Mouse (Mus musculus) effector memory CD4-positive, alpha-beta T cell, adult 7 months (primary cell): Measurements from ENCODE around the gene Adamts14. TPM values are rescaled to one million over a fixed set of nuclear protein-coding genes. Genes with fewer than 3 reads are reported as not detected.

Experiments
- polyA plus RNA-seq: library from polyadenylated mRNA; unstranded; fragments of 100-300 nt; shearing (Covaris generic); gene quantifications from one replicate; pipeline ENCODE4 v1.2.1, GENCODE M21; 2017

The Adamts14 gene
- polyA plus RNA-seq, result 0.40 TPM

GRCm38 (mm10) chr10:61273081-61273843 lies at the start of gene Adamts14:
Gene Adamts14 (minus strand): TSS chr10:61273438.

GRCm38 (mm10) chr10:61297477-61297876 lies 24.2 kb upstream of the Adamts14 start, which contains the start of gene Prf1:
Gene Prf1 (plus strand): TSS chr10:61297833.

DNA sequence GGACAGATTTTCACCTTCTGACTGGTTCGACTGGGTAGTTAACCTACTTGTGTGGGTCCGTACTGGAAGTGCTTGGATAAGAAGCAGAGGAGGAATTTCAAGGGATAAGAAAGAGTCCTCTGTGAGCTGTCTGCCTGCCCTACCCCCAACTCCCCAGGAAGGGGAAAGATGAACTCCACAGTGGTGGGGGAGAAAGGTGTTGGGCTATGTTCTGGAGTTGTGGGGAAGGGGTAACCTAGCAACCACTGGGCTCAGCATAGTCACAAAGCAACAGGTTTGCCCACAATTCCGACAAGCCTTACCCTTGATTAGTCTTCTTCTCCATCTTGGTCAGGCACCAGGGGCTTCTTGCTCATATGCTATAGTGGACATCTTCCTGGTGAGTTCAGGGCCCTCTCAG lies 101.6 kb downstream of the Adamts14 start, which contains the start of gene Tbata:
TSS of gene Tbata (plus strand) at position 301 of the 400 bp plus-strand sequence.

GRCm38 (mm10) chr10:61147157-61148040 lies 125.8 kb downstream of the Adamts14 start, which contains the start of gene Sgpl1:
Gene Sgpl1 (minus strand): TSS chr10:61147703.

Other genes with a start within 250 kb of the Adamts14 start
- 0.83 TPM for gene Pcbd1, start 184.1 kb downstream of the Adamts14 start, polyA plus RNA-seq
- gene Sgpl1, start 125.7 kb downstream of the Adamts14 start, polyA plus RNA-seq, result 75.5 TPM
- not detected for gene Tbata, start 101.5 kb downstream of the Adamts14 start, polyA plus RNA-seq
- 83.4 TPM for gene Prf1, start 24.4 kb upstream of the Adamts14 start, polyA plus RNA-seq
- gene Pald1, start 110.1 kb upstream of the Adamts14 start, polyA plus RNA-seq, result not detected
- gene Nodal, start 144.5 kb upstream of the Adamts14 start, polyA plus RNA-seq, result not detected
- 9.0 TPM for gene Eif4ebp2, start 179.2 kb upstream of the Adamts14 start, polyA plus RNA-seq
- gene Lrrc20, start 202.4 kb upstream of the Adamts14 start, polyA plus RNA-seq, result 3.7 TPM